Mouse (Mus musculus): ENCODE results near the gene 0610010F05Rik. TPM values are rescaled to one million over a fixed set of nuclear protein-coding genes. Genes with fewer than 3 reads are reported as not detected.

0610010F05Rik gene
- polyA plus RNA-seq, 1 experiment from 2014 or later = 161 TPM

GRCm38 (mm10) chr11:23518981-23519380 is 114.5 kb downstream of the 0610010F05Rik start:
- no peak for ATAC-seq (ENCODE audit: low FRiP score)
- no peak overlapping the region for H3K4me3 ChIP-seq (replicated peaks; ENCODE audit: low read length)
- H3K4me1 ChIP-seq (replicated peaks; ENCODE audit: control insufficient read depth, insufficient read depth, low read length) = no peaks in the 10 kb centered on the region
- no peak overlapping the region for H3K27ac ChIP-seq
- H3K27me3 ChIP-seq (ENCODE audit: control insufficient read depth, insufficient read depth, low read length) = no peaks in the 10 kb centered on the region
- H3K9ac ChIP-seq = no peak overlapping the region
- WGBS = 78% methylated on average over 3 of the region's 3 CpGs
- no peak overlapping the region for H3K4me2 ChIP-seq (replicated peaks)
- H3K9me3 ChIP-seq (ENCODE audit: control insufficient read depth, low read length) = no peaks in the 10 kb centered on the region
- no peak for DNase-seq (ENCODE audit: low spot score)
- H3K36me3 ChIP-seq (replicated peaks; ENCODE audit: control insufficient read depth, insufficient read depth) = no peaks in the 10 kb centered on the region

GRCm38 (mm10) chr11:23515315-23515714 is 118.1 kb downstream of the 0610010F05Rik start:
- no peak for ATAC-seq (ENCODE audit: low FRiP score)

More at GRCm38 (mm10) chr11:23515315-23515714, 118.1 kb downstream of the 0610010F05Rik start:
- Histone ChIP-seq H3K4me2 (replicated peaks) (no peak overlapping the region), H3K27me3 (ENCODE audit: control insufficient read depth, insufficient read depth, low read length) (no peaks in the 10 kb centered on the region), H3K4me1 (replicated peaks; ENCODE audit: control insufficient read depth, insufficient read depth, low read length) (no peaks in the 10 kb centered on the region), H3K9me3 (ENCODE audit: control insufficient read depth, low read length) (no peaks in the 10 kb centered on the region), H3K4me3 (replicated peaks; ENCODE audit: low read length) (no peak overlapping the region), H3K9ac (no peak overlapping the region), H3K36me3 (replicated peaks; ENCODE audit: control insufficient read depth, insufficient read depth) (no peaks in the 10 kb centered on the region), H3K27ac (no peak overlapping the region)
- DNase-seq (ENCODE audit: low spot score) = no peak
- WGBS = 74% methylated on average over 2 of the region's 2 CpGs

Other genes with a start within 250 kb of the 0610010F05Rik start
- gene Ahsa2, start 135.6 kb downstream of the 0610010F05Rik start, polyA plus RNA-seq (2014; fragmentation: Nextera tagmentation; extraction: Ambion mirVana) = 96.4 and 106 TPM in 2 replicates
- gene 1700093K21Rik, start 112.5 kb downstream of the 0610010F05Rik start, polyA plus RNA-seq (2014; fragmentation: Nextera tagmentation; extraction: Ambion mirVana) = not detected in 2 replicates
- gene Pus10, start 32.0 kb upstream of the 0610010F05Rik start, polyA plus RNA-seq (2014; fragmentation: Nextera tagmentation; extraction: Ambion mirVana) = 11.7 and 13.0 TPM in 2 replicates
- 38.6 and 43.1 TPM in 2 replicates for gene Pex13, start 32.3 kb upstream of the 0610010F05Rik start, polyA plus RNA-seq (2014; fragmentation: Nextera tagmentation; extraction: Ambion mirVana)
- gene Rel, start 137.3 kb upstream of the 0610010F05Rik start, polyA plus RNA-seq (2014; fragmentation: Nextera tagmentation; extraction: Ambion mirVana) = 0.63 and 0.64 TPM in 2 replicates

Measured in hindbrain, embryonic 14.5 days (tissue).